Mouse (Mus musculus): ENCODE measurements around the gene Slc38a1. TPM values are rescaled to one million over a fixed set of nuclear protein-coding genes. Genes with fewer than 3 reads are reported as not detected.

Gene Slc38a1
- polyA plus RNA-seq, 1 experiment from 2014 or later: 67.8 TPM

DNA sequence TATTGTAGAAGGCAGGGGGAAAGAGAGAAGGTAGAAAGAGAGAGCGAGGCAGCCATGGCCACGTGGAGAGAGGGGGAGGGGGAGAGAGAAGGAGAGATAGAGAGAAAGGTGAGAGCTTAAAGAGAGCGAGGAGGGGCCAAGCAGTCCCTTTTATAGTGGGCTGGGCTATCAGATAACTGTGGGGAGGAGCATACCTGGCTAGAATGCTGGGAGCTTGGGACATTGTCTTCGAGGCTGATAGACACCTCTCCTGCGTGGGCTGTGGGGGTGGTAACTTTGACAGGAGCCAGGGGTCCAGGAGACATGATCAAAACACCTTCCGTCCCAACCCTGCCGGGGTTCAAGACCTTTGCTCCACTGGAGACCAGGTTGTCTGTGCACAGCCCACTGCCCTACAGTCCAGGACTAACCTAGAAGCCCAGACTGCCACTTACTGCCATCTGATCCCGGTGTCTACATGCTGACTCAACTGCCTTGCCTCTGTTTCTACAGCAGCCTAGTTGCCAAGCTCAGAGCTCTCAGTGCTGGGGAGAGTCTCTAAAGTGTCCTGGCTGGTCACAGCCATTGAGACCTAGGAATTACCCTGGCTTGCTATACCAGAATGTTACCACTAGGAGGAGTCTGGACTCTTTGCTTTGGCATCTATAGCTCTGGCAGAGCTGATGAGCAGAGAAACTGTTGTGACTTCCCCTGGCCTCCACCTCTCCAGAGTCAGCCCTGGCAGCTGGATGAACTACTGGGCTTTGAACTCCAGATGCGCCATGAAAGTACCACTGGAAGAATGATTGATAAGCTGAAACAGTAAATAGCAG is 90.9 kb downstream of the Slc38a1 start:
- no peaks in the 10 kb centered on the region for H3K27me3 ChIP-seq
- H3K36me3 ChIP-seq: no peaks in the 10 kb centered on the region
- no peak overlapping the region for H3K9ac ChIP-seq
- H3K4me2 ChIP-seq: no peak overlapping the region
- peak; percentile 81; the same call in 1 of the 2 replicates for ATAC-seq (replicated peaks; ENCODE audit: insufficient number of reproducible peaks, insufficient read depth, low FRiP score, low read depth)
- WGBS: 62% methylated on average over 9 of the region's 9 CpGs
- H3K27ac ChIP-seq: no peak overlapping the region
- H3K4me3 ChIP-seq: no peak overlapping the region
- H3K4me1 ChIP-seq (replicated peaks): peaks cover 16% of the 10 kb centered on the region
- H3K9me3 ChIP-seq (replicated peaks): no peaks in the 10 kb centered on the region

DNA sequence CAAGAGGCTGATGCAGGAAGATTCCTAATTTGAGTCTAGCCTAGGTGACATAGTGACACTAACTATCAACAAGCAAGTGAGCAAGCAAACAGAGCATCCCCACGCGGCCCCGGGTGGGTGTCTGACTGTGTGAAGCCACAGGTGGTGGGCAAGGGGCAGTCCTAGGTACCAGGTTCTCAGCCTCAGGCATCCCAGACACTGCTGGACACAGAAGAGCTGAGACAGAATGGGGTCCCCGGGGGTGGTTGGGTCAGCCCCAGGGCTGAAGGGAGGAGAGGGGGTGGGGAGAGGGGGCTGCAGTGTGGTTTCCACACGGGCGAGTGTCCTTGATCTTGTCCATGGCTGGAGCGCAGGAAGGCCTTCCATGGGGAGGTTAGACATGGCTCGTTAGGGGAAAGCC is 91.6 kb downstream of the Slc38a1 start:
- no peak for ATAC-seq (replicated peaks; ENCODE audit: insufficient number of reproducible peaks, insufficient read depth, low FRiP score, low read depth)
- no peak overlapping the region for H3K4me3 ChIP-seq
- H3K4me1 ChIP-seq (replicated peaks): peaks cover 16% of the 10 kb centered on the region
- no peak overlapping the region for H3K4me2 ChIP-seq
- H3K27me3 ChIP-seq: no peaks in the 10 kb centered on the region
- 87% methylated on average over 8 of the region's 8 CpGs for WGBS
- H3K36me3 ChIP-seq: no peaks in the 10 kb centered on the region
- H3K27ac ChIP-seq: no peak overlapping the region
- no peak overlapping the region for H3K9ac ChIP-seq
- no peaks in the 10 kb centered on the region for H3K9me3 ChIP-seq (replicated peaks)

DNA sequence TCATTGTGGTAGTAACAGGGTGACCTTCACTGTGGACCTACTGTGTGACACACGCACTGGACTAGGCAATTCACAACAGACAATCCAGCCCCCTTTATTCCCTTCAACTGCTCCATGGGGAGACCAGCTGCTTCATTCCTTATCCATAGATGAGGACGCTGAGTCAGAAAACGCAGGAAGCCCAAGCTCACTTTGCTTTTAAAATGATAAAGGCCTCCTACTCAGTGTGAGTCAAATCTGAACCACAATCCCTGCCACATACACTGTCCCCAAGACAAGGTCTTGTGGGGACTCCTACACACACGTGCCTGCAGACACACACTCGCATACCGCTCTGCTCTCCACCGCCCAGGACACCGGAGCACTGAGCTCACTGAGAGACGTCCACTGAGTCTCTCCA is 94.3 kb downstream of the Slc38a1 start:
- Histone ChIP-seq H3K9me3 (replicated peaks) (no peaks in the 10 kb centered on the region), H3K27ac (peak overlapping the region; percentile 56; the same call in 1 of the 2 replicates), H3K4me3 (no peak overlapping the region), H3K36me3 (no peaks in the 10 kb centered on the region), H3K4me2 (no peak overlapping the region), H3K9ac (no peak overlapping the region), H3K27me3 (no peaks in the 10 kb centered on the region), H3K4me1 (replicated peaks) (peaks cover 18% of the 10 kb centered on the region)
- no peak for ATAC-seq (replicated peaks; ENCODE audit: insufficient number of reproducible peaks, insufficient read depth, low FRiP score, low read depth)
- WGBS: 84% methylated on average over 9 of the region's 9 CpGs

DNA sequence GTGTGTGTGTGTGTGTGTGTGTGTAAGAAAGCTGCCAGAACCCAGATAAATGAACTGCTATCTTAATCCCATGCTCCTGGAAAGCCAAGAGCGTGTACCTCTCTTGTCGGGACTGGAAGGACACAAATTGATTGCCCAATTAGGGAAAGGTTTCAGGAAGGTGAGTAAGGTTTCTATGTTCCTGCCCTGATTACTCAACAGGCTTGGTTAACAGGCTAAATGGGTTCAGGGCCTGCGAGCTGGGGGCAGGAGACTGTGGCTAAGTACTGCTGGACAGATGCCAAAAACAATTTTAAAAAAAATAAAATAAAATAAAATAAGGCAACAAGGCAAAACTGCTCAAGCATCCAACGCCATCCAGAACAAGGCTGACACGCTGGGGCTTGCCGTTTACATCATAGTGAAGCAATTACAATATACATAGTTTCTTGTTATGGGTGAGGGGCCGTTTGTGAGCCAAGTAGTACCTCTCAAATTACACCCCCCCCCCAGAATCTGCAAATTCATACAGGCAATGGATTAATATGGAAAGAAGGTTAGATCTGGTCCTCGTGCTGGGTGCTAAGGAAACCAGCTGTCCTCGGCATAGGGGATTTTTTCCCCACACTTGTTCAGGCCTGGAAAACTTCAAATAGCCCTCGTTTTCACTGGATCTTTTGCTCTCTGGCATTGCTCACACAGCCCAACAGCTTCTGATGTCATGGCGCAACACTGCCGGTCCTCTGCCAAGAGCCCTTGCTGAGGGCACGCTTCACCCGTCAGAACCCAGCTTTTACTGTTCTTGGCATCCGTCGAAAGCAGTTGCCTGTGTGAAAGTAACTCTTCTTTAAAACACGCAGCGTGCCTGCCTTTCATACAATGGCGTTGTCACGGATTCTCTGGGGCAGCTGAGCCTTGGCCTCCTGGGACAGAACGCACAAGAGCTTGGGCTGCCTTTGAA is 95.2 kb downstream of the Slc38a1 start:
- WGBS: 57% methylated on average over 21 of the region's 21 CpGs
- H3K27me3 ChIP-seq: no peaks in the 10 kb centered on the region

DNA sequence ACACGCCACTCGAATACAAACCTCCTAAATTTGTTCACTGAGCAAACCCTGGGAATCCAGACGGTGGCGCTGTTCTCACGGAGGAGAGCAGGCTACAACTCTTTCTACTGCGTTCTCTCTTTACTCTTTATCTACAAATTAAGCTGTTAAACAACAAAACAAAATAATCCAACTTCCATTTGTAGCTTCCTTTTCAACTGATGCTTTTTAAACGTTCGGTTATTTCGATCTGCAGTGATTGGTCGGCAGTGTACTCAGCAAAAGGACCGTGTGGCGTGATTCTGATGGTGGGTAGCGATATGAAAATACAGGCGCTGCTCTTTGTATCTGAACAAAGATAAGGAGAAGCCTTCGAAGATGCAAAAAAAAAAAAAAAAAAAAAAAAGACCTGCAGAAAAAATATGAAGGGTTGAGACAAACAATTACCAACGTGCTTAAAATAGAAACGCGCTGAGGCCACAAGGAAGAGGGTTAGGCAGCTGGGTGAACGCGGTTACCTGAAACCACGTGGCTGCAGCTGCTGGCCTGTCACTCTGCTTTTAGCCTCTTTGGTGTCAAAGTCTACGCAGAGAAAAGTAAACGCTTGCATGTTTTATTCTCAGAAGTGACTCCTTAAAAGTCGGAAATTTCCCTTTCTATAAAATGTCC is 99.4 kb downstream of the Slc38a1 start:
- 1% methylated on average over 24 of the region's 24 CpGs for WGBS
- Histone ChIP-seq H3K4me2 (peak overlapping the region; percentile 76), H3K27me3 (no peaks in the 10 kb centered on the region), H3K4me3 (peak overlapping the region; percentile 53), H3K27ac (no peak overlapping the region; the same call in 1 of the 2 replicates), H3K4me1 (replicated peaks) (peaks cover 10% of the 10 kb centered on the region), H3K36me3 (no peaks in the 10 kb centered on the region), H3K9ac (peak overlapping the region; percentile 52; the same call in 1 of the 2 replicates), H3K9me3 (replicated peaks) (no peaks in the 10 kb centered on the region)
- ATAC-seq (replicated peaks; ENCODE audit: insufficient number of reproducible peaks, insufficient read depth, low FRiP score, low read depth): 0 out of 2 replicates have a peak, but pooled peaks have one; percentile 47

More for the DNA sequence above, 95.2 kb downstream of the Slc38a1 start:
- ATAC-seq (replicated peaks; ENCODE audit: insufficient number of reproducible peaks, insufficient read depth, low FRiP score, low read depth): 0 out of 2 replicates have a peak, but pooled peaks have one; percentile 24
- Histone ChIP-seq H3K36me3 (no peaks in the 10 kb centered on the region), H3K9me3 (replicated peaks) (no peaks in the 10 kb centered on the region), H3K4me3 (no peak overlapping the region), H3K4me2 (no peak overlapping the region), H3K4me1 (replicated peaks) (peaks cover 18% of the 10 kb centered on the region), H3K27ac (peak overlapping the region; percentile 56; the same call in 1 of the 2 replicates), H3K9ac (no peak overlapping the region)

DNA sequence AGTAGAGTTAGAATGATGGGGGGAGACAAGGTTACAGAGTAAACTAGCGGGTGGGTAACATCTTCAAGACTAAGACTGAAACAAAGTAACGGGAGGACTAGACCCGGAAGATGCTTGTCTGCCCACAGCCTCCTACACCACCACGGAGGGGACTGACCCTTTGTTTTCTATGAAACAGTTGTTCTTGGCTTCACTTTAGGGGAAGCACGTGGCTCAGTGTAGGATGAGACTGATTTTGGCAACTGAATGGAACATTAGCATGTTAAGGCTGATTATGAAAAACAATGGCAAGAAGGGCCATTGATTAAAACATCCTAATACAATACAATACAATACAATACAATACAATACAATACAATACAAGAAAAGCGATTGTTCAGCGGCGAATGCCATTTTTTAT is 100.6 kb downstream of the Slc38a1 start:
- no peak for ATAC-seq (replicated peaks; ENCODE audit: insufficient number of reproducible peaks, insufficient read depth, low FRiP score, low read depth)
- Histone ChIP-seq H3K27me3 (no peaks in the 10 kb centered on the region), H3K4me2 (no peak overlapping the region), H3K9me3 (replicated peaks) (no peaks in the 10 kb centered on the region), H3K9ac (no peak overlapping the region), H3K4me3 (no peak overlapping the region), H3K36me3 (no peaks in the 10 kb centered on the region), H3K4me1 (replicated peaks) (peaks cover 3% of the 10 kb centered on the region; the same call in 1 of the 2 replicates), H3K27ac (no peak overlapping the region)
- WGBS: 78% methylated on average over 8 of the region's 8 CpGs

DNA sequence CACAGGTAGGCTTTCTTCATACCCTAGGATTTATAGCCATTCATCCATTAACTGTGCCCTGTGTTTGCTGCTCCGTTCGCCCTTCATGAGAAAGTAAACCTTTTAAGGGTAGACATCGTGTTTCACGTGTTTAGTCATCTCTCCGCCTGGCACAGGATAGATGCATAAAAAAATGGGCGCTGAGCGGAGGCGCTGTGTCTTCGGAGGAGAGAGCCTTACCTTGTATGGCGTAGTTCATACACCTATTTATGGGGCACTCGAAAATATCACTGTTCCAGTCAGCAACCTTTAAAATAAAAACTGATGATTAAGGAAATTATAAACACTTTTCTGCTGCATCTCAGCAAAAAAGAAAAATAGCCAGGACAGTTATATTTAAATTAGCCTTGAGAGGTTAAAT is 105.4 kb downstream of the Slc38a1 start:
- Histone ChIP-seq H3K36me3 (no peaks in the 10 kb centered on the region), H3K4me1 (replicated peaks) (no peaks in the 10 kb centered on the region), H3K27me3 (no peaks in the 10 kb centered on the region), H3K4me3 (no peak overlapping the region), H3K27ac (no peak overlapping the region), H3K9me3 (replicated peaks) (no peaks in the 10 kb centered on the region), H3K4me2 (no peak overlapping the region), H3K9ac (no peak overlapping the region)
- ATAC-seq (replicated peaks; ENCODE audit: insufficient number of reproducible peaks, insufficient read depth, low FRiP score, low read depth): no peak
- WGBS: 92% methylated on average over 11 of the region's 11 CpGs

DNA sequence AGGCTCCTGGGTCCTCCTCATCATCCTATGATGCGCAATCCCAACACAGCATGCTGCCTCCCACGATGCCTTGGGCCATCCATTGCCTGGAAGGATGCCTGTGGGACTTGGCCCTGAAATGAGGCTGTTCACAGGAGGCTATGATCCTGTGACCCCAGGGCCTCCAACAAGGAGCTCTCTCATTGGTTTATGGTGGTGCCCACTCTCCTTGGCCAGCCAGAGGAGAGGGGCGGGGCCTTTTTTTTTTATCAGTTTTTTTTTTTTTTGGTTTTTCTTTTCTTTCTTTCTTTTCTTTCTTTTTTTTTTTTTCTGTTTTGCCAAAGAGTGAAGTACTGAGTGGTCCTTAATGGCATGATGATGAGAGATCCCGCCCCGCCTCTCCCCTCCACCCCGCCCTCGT is 106.3 kb downstream of the Slc38a1 start:
- H3K36me3 ChIP-seq: no peaks in the 10 kb centered on the region
- 93% methylated on average over 7 of the region's 7 CpGs for WGBS
- H3K4me1 ChIP-seq (replicated peaks): no peaks in the 10 kb centered on the region
- H3K9me3 ChIP-seq (replicated peaks): no peaks in the 10 kb centered on the region
- H3K27me3 ChIP-seq: no peaks in the 10 kb centered on the region
- no peak overlapping the region for H3K4me3 ChIP-seq
- no peak for ATAC-seq (replicated peaks; ENCODE audit: insufficient number of reproducible peaks, insufficient read depth, low FRiP score, low read depth)
- no peak overlapping the region for H3K4me2 ChIP-seq
- no peak overlapping the region for H3K27ac ChIP-seq
- no peak overlapping the region for H3K9ac ChIP-seq

DNA sequence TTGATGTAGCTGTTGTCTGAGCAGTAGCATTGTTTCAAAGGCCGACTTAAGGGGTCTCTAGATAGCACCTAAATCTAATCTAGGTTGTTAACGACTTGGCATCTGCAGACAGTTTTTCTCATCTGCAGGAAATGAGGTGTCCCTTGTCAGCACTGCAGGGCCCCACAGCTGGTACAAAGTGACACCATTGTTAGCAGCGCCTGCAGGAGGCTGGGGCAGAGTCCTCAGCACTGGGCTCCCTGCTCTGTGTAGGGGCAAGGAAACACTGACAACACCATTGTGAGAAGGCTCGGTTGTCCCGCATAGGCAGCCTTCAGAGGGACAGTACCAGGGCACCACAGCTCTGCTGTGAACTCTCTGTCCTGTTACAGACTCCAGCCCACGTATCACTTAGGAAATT is 115.0 kb downstream of the Slc38a1 start:
- Histone ChIP-seq H3K9ac (no peak overlapping the region), H3K27ac (peak overlapping the region; percentile 44; the same call in 1 of the 2 replicates), H3K9me3 (replicated peaks) (no peaks in the 10 kb centered on the region), H3K36me3 (no peaks in the 10 kb centered on the region), H3K4me3 (no peak overlapping the region), H3K4me1 (replicated peaks) (peaks cover 24% of the 10 kb centered on the region), H3K27me3 (no peaks in the 10 kb centered on the region), H3K4me2 (no peak overlapping the region)
- 15% methylated on average over 6 of the region's 6 CpGs for WGBS
- no peak for ATAC-seq (replicated peaks; ENCODE audit: insufficient number of reproducible peaks, insufficient read depth, low FRiP score, low read depth)

DNA sequence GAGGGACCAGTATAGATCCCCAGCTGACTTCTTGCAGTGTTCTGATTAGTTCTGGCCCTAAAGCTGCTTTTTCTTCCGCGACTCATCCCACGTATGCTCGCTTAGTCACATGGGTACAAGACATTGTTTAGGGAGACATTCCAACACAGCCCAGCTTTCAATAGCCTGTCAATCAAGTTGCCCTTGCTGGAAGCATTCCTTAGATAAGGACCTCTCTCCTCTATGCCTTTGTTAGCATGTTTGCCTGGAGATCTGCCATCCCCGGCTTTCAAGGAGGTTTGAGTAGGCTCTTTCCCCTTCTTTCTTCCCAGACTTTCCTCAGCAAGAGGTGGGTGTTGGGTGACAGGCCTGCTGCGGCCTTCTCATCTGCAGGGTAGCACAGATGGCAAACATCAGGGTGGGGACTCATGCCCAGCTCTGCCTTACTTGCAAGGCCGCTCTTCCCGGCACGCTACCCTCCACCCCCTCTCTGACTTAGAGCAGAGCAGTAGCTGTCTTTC is 118.4 kb downstream of the Slc38a1 start:
- H3K4me3 ChIP-seq: peak overlapping the region; percentile 18; the same call in 1 of the 2 replicates
- ATAC-seq (replicated peaks; ENCODE audit: insufficient number of reproducible peaks, insufficient read depth, low FRiP score, low read depth): peak; percentile 86
- H3K9ac ChIP-seq: peak overlapping the region; percentile 32; the same call in 1 of the 2 replicates
- H3K9me3 ChIP-seq (replicated peaks): no peaks in the 10 kb centered on the region
- peaks cover 24% of the 10 kb centered on the region for H3K4me1 ChIP-seq (replicated peaks)
- H3K36me3 ChIP-seq: no peaks in the 10 kb centered on the region
- H3K27me3 ChIP-seq: no peaks in the 10 kb centered on the region
- peak overlapping the region; percentile 52 for H3K4me2 ChIP-seq
- WGBS: 21% methylated on average over 9 of the region's 9 CpGs
- H3K27ac ChIP-seq: peak overlapping the region; percentile 91

All from heart, embryonic 15.5 days (tissue).